Mouse (Mus musculus) sigmoid colon, adult 10 weeks (tissue): ENCODE data around the gene Cilp. TPM values are rescaled to one million over a fixed set of nuclear protein-coding genes. Genes with fewer than 3 reads are reported as not detected.

Experiments
- polyA plus RNA-seq: library from polyadenylated mRNA; stranded (reverse); fragments of 350-450 nt; fragmentation: Illumina TruSeq; extraction: RNeasy Lipid Tissue Mini Kit (QIAGEN cat#74804); gene quantifications from one replicate; pipeline ENCODE4 v1.2.3, GENCODE M21; 2014; ENCODE audit warnings: low read depth, low replicate concordance

Gene Cilp
- polyA plus RNA-seq: 7.9 TPM

GRCm38 (mm10) chr9:65264959-65265358 is at the start of gene Cilp:
TSS of gene Cilp (plus strand) at chr9:65265180.

GRCm38 (mm10) chr9:65293973-65294715 is 29.2 kb downstream of the Cilp start, which contains the start of gene Clpx:
TSS of gene Clpx (plus strand) at chr9:65294260.

Other genes starting within 250 kb of the Cilp start
- gene Hacd3, start 243.5 kb upstream of the Cilp start, polyA plus RNA-seq: 105 TPM
- gene Dpp8, start 232.8 kb upstream of the Cilp start, polyA plus RNA-seq: 181 TPM
- 22.3 TPM for gene Igdcc4, start 163.7 kb upstream of the Cilp start, polyA plus RNA-seq
- not detected for gene Igdcc3, start 124.0 kb upstream of the Cilp start, polyA plus RNA-seq
- gene Parp16, start 69.8 kb upstream of the Cilp start, polyA plus RNA-seq: 8.5 TPM
- gene Clpx, start 29.1 kb downstream of the Cilp start, polyA plus RNA-seq: 98.3 TPM
- 11.3 TPM for gene Pdcd7, start 80.9 kb downstream of the Cilp start, polyA plus RNA-seq
- gene Ubap1l, start 95.9 kb downstream of the Cilp start, polyA plus RNA-seq: not detected
- 0.28 TPM for gene Kbtbd13, start 126.5 kb downstream of the Cilp start, polyA plus RNA-seq
- 2.4 TPM for gene Rasl12, start 133.3 kb downstream of the Cilp start, polyA plus RNA-seq
- gene Slc51b, start 157.8 kb downstream of the Cilp start, polyA plus RNA-seq: 25.8 TPM
- 27.8 TPM for gene Mtfmt, start 170.6 kb downstream of the Cilp start, polyA plus RNA-seq
- gene Spg21, start 195.8 kb downstream of the Cilp start, polyA plus RNA-seq: 103 TPM